Mouse (Mus musculus) liver, adult 2 months (tissue): ENCODE measurements around the gene Fezf2.

Source experiments
- CTCF ChIP-seq: fragments of 200-500 bp; IDR thresholded peaks from 2 replicates; pipeline ENCODE4 v1.5.1; 2011; ENCODE audit warnings: low read depth, low read length, control low read depth
- POLR2A ChIP-seq: fragments of 200-500 bp; IDR thresholded peaks from 2 replicates; pipeline ENCODE4 v1.6.1; 2011; ENCODE audit warnings: low read length, control low read depth; ENCODE audit not compliant: insufficient read depth; ENCODE audit errors: extremely low read depth

DNA sequence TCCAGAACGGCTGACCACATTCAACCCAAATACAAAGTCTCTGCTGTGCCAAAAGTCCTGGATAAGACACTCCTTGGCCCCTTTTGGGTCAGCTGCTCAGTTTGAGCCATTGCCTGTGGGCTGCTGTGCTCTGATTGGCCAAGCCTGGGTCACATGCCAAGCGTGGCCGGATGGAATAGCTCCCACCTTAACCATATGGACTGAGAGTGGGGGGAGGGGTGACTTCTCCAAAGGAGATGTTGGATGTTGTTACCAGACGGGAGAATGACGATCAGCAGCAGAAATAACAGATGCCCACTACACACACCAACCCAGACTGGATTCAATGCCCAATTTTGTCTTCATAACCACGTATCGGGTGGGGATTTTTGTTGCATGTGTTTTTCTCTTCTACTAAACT, 13.1 kb downstream of the Fezf2 start:
- TF ChIP-seq CTCF (no peak), POLR2A (no peak)
